Mouse (Mus musculus) right cerebral cortex, postnatal 36 days (tissue): ENCODE data around the gene Mtmr3.
"Not testable (repeated sequence)": the region's sequence is repeated elsewhere in the genome, so short reads cannot be mapped to it uniquely, and the experiment has no call there.

Experiments
- DNase-seq, 2 experiments: peaks; one replicate each; pipeline ENCODE4 v3.0.0; 2022; ENCODE audit warnings: low spot score in 2 of 2, mixed read lengths in 1 of 2

Mtmr3 gene

GRCm38 (mm10) chr11:4601890-4602289 lies 7.2 kb upstream of the Mtmr3 start:
- no peak for DNase-seq

- DNase-seq = no peak
Observed at GRCm38 (mm10) chr11:4599916-4600315, 5.3 kb upstream of the Mtmr3 start.

- no peak for DNase-seq
Observed at GRCm38 (mm10) chr11:4598411-4598810, 3.7 kb upstream of the Mtmr3 start.

GRCm38 (mm10) chr11:4593849-4594607 lies 635 bp downstream of the Mtmr3 start:
- DNase-seq = peak; percentile 4 to 5

GRCm38 (mm10) chr11:4593491-4593848 lies 1.2 kb downstream of the Mtmr3 start:
- DNase-seq = no peak

- no peak for DNase-seq
Observed at GRCm38 (mm10) chr11:4591811-4592210, 2.9 kb downstream of the Mtmr3 start.

GRCm38 (mm10) chr11:4578682-4579081 lies 16.0 kb downstream of the Mtmr3 start:
- peak; percentile 18 to 25 for DNase-seq

GRCm38 (mm10) chr11:4577079-4577478 lies 17.6 kb downstream of the Mtmr3 start:
- DNase-seq = no peak

GRCm38 (mm10) chr11:4576090-4576732 lies 18.5 kb downstream of the Mtmr3 start:
- DNase-seq = not testable (repeated sequence)

GRCm38 (mm10) chr11:4571491-4571901 lies 23.2 kb downstream of the Mtmr3 start:
- peak; percentile 18 to 45 for DNase-seq

- no peak for DNase-seq
Observed at GRCm38 (mm10) chr11:4566333-4566732, 28.3 kb downstream of the Mtmr3 start.

- no peak for DNase-seq
Observed at GRCm38 (mm10) chr11:4565545-4565944, 29.1 kb downstream of the Mtmr3 start.

- no peak for DNase-seq
Observed at GRCm38 (mm10) chr11:4553274-4554063, 41.2 kb downstream of the Mtmr3 start.

GRCm38 (mm10) chr11:4547569-4547968 lies 47.1 kb downstream of the Mtmr3 start:
- no peak for DNase-seq

- DNase-seq = no peak
Observed at GRCm38 (mm10) chr11:4545976-4546375, 48.7 kb downstream of the Mtmr3 start.

GRCm38 (mm10) chr11:4545401-4545800 lies 49.3 kb downstream of the Mtmr3 start:
- DNase-seq = no peak

- DNase-seq = not testable (repeated sequence)
Observed at GRCm38 (mm10) chr11:4544627-4544921, 50.1 kb downstream of the Mtmr3 start.

GRCm38 (mm10) chr11:4543746-4544626 lies 50.7 kb downstream of the Mtmr3 start:
- DNase-seq = no peak

- no peak for DNase-seq
Observed at GRCm38 (mm10) chr11:4543040-4543551, 51.6 kb downstream of the Mtmr3 start.

- DNase-seq = no peak
Observed at GRCm38 (mm10) chr11:4536645-4537044, 58.0 kb downstream of the Mtmr3 start.

GRCm38 (mm10) chr11:4527132-4527531 lies 67.5 kb downstream of the Mtmr3 start:
- DNase-seq = no peak
